Mouse (Mus musculus) brain, embryonic 14.5 days (tissue): ENCODE results near the gene Gm28042. TPM values are rescaled to one million over a fixed set of nuclear protein-coding genes. Genes with fewer than 3 reads are reported as not detected.
A peak's percentile ranks its signal among the peaks of the same experiment; 100 is the strongest.

Experiments used
- DNase-seq: peaks from one replicate; pipeline ENCODE4 v3.0.0-alpha.2; 2011; ENCODE audit warnings: low read depth
- CTCF ChIP-seq: fragments of 200-500 bp; IDR thresholded peaks from 2 replicates; pipeline ENCODE4 v1.5.1; 2012; ENCODE audit warnings: inconsistent platforms, mild to moderate bottlenecking, moderate library complexity, borderline replicate concordance; ENCODE audit not compliant: insufficient read depth, insufficient read length; ENCODE audit errors: extremely low read depth
- POLR2A ChIP-seq: fragments of 200-500 bp; IDR thresholded peaks from 2 replicates; pipeline ENCODE4 v1.6.1; 2012; ENCODE audit warnings: mild to moderate bottlenecking, inconsistent platforms, borderline replicate concordance; ENCODE audit not compliant: poor library complexity, insufficient read depth, insufficient read length, severe bottlenecking; ENCODE audit errors: extremely low read depth
- polyA plus RNA-seq: library from polyadenylated mRNA; depleted of rRNA; stranded (reverse); fragments of >200 nt; gene quantifications from 2 replicates; pipeline ENCODE4 v1.2.3, GENCODE M21; 2012; rRNA removed

Gene Gm28042
- polyA plus RNA-seq, 1 experiment: 24.3 TPM

DNA sequence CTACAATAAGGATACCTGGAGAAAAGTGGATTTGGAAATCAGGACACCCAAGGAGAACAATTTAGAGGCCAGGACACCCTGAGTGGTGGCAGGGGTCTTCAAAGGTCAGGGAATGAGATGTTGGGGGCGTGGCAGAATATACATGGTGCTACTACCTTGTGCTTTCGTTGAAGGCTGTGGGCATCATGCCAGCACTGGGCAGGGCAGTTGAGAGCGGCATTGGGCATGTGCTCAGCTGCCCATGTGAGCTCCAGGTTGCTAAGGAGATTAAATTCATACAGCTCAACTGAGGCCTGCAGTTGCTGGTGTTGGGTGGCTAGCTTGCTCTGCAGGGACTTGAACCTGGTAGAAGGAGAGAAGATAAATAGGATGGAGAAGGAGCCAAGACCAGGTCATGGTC, 38.9 kb downstream of the Gm28042 start:
- TF ChIP-seq POLR2A: no peak
- no peak for TF ChIP-seq CTCF
- no peak for DNase-seq

DNA sequence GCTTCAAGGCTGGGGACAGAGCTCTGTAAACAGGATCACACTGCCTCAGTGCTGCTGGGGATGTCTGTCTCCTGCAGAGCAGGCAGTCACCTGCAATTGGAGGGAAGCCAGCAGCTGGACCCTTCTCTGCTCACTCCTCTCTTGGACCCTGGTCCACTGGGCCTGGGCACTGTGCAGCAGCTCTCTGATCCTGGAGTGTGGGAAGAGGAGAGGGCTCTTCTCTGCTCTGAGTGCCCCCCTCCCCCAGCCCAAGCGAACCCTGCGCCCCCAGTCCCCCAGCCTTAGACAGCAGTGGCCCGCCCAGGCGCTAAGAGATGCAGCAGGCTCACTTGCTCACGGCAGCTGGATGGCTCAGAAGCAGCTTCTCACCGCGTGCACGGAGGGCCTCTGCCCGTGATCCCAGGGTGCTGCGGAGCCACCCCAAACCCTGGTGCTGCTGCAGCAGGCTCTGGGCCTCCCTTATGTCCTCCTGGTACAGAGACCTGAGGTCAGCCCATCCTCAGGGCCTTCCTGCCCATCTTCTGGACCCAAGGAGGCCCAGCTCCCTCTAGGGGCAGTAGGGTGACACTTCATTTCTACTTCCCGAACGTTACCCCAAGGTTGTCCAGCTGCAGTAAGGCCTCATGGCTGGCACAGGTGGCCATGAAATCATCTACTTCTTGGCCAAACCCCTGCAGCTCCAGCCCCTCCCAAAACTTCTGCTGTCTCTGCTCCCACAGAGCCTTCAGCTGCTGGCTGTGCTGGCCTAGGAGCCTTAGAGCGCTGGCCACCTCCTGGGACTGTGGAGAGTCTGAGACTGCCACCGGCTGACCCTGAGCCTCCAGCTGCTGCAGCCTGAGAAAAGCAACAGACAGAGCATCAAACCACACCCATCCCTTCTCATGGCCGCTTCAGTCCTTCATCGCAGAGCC, 41.5 kb downstream of the Gm28042 start:
- DNase-seq: peak; percentile 56
- no peak for TF ChIP-seq POLR2A
- TF ChIP-seq CTCF: peak; percentile 75

DNA sequence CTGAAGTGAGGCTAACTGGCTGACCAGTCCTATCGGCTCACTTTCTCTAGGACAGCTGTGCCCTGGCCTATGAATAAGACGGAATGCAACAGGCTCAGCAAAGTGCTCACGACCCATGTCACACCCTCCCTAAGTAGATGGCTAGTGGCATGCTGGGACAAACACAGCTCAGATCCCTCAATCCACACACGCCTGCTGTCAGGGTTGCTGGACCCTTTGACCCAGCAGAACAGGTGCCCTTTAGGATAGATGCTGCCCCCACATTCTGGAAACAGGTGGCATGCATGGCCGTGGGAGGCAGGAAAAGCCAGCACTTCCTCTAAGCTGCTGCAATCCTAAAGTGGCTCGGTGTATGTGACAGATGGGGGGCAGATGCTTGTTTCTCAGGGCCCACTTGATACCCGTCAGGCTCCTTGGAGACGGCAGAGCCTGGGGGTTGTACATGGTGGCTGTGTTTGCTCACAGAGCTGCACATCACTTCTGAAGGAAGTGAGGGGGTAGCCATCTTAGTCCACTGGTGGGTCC, 42.2 kb downstream of the Gm28042 start:
- TF ChIP-seq POLR2A (no peak), CTCF (no peak)
- peak; percentile 25 for DNase-seq

DNA sequence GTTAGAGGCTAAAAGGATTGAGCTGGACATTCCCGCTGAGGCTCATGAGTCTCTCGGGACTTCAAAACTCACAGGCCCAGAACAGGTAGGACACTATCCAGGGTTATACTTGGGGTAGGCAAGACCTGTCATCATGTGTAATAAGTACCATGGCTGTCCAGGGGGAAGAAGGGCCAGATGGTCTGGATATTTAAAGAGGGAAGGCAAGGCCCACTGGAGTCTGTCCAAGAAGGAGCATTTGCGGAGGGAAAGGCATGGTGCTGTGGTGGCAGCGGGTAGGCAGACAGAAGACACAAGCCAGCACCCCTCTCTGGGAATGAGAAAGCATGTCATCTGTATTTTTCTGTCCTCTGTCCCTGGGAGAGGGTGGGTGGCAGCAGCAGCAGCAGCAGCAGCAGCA, 46.8 kb downstream of the Gm28042 start:
- TF ChIP-seq CTCF: no peak
- no peak for TF ChIP-seq POLR2A
- DNase-seq: no peak

DNA sequence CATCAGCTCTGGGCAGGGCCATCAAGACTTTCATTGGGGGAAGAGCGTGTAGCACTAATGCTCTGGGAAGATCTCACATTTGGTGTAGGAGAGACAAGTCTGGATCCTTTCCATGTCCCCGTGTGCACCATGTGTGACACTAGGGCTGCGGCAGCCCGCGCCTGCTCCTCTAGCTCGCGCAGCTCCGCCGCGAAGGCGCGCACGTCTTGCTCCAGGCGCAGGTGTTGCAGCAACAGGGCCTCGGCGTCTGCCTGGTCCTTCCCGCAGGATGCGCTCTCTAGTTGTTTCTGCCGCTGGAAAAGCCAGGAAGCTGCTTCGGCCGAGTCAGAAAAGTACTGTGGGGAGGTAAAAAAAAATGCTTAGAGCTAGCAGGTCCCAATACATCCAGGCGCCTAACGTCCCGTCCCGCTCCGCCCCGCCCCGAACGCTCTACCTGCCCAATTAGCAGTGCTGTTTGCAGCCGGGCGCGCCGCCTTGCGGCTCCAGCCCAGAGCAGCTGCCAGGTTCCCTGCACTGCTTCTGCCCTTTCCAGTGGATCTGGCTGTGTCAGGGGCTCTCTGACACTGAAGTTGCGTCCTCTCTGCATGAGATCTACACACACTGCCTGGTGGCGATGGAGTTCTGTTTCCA, 48.9 kb downstream of the Gm28042 start:
- TF ChIP-seq CTCF (peak; percentile 55), POLR2A (no peak)
- DNase-seq: peak; percentile 65

DNA sequence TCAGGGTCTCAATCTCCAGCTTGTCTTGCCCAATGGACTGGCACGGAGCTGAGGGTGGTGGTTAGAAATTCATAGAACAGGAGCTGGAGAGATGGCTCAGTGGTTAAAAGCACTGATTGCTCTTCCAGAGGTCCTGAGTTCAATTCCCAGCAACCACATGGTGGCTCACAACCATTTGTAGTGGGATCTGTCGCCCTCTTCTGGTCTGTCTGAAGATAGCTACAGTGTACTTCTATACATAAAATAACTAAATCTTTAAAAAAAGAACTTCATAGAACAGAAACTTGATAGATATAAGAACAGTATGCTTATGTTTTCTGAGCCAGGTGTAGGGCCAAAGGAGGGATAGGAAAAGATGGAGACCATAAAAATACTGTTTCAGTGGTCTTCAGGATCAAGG, 55.1 kb downstream of the Gm28042 start:
- DNase-seq: no peak
- TF ChIP-seq CTCF (no peak), POLR2A (no peak)

DNA sequence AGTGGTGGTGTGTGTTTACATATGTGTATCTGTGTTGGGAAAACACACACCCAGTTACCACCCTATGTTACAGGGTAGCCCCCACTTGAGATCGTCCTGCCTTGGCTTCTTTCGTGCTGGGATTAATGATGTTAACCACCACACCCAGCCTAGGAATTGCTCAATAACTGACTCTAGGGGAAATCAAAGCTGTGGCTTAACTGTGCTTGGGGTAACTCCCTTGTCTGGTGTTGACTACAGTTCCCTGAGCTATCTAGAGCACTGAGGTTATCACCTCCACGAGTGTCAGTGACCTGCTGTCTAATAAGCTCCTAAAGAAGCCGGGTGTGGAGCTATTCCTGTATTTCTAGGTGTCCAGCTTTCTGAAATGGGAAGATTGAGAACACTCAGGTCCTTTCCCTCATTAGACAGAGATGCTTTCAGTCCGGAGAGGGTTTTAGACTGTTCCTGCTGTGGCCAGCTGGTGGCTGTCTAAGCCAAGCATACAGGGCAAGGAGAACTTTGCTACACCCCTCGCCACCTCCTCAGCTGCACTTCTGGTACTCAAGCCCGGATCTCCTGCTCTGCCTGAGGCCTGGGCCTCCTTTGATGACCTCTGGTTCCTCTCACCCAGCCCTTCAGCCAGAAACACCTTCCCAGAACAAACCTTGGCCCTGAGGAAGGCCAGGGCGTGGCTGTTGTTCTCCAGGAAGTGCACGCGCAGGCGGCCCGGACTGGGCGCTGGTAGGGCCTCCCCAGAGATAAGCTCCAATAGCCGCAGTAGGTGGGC, 57.5 kb downstream of the Gm28042 start:
- DNase-seq: no peak
- TF ChIP-seq CTCF (peak; percentile 39; the same call in 1 of the 2 replicates), POLR2A (no peak)

DNA sequence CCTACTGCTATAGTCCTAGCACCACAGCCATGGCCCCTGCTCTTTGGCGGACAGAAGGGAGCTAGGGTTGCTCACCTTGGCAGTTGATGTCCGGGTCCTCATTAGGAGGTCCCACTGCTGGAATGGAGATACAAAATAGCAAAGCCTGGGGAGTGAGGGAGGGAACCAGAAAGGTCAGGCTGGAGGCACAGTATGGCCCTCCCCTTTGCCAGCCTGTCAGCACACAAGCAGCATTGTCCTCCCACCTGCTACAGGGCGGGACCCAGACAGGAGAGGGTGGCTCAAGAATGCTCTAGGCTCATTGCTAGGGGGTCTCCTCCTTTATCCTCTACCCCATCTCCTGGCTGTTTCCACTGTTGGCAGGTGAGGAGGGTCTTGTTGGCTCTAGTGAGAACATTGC, 58.7 kb downstream of the Gm28042 start:
- DNase-seq: no peak
- TF ChIP-seq POLR2A (no peak), CTCF (no peak)

DNA sequence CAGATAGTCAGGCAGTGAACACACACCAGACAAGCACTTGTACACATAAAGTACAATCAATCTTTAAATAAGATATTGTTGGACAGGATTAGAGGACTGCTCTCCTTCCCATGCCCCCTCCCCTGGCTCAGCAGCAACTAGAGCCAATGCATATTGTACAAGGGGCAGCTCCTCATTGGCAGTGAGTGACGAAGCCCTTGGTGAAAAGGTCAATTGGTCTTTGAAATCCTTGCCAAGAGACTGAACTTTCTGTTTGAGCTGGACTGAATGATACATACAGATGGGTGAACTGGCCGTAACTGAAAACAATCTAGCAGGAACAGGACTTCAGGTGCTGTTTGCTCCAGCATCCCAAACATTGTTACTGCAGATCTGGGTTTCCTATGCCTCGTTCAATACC, 60.1 kb downstream of the Gm28042 start:
- TF ChIP-seq POLR2A (no peak), CTCF (no peak)
- DNase-seq: no peak

DNA sequence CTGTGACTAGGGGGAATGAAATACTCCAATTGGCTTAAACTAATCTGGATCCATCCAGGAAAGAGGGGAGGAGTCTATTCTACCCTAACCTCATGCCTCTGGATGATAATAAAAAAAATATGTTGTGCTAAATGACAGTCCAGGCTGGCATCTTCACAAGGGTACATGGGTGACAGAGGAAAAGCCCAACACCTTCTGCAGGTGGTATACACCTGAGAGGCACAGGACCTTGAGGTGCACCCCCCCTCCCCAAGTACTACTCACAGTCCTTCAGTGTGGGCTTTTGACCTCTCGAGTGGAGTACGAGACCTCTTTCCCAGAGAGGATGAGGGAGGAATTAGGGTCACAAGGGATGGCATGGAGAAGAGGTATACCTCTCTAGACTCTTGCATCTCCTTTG, 60.6 kb downstream of the Gm28042 start:
- DNase-seq: no peak
- TF ChIP-seq CTCF (no peak), POLR2A (no peak)

DNA sequence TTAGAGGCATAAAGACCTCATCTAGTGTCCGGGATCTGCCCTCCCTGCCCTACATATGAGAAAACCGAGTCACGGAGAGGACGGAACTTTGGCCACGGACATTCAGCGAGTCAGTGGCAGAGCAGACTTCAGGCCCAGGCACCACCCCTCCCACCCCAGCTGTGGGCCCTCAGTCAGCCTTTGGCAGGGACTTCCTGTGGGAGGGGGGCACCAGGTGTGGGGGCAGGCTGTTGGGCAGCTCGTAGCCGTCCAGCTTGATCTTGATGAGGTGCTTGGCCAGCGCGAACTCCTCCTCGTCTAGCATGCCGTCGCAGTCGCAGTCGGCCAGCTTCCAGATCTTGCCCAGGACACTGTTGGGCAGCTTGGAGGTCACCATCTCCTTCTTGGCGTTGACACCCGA, 63.7 kb downstream of the Gm28042 start:
- TF ChIP-seq POLR2A (no peak), CTCF (no peak)

More for the DNA sequence above, 63.7 kb downstream of the Gm28042 start:
- no peak for DNase-seq

Other genes with a start within 250 kb of the Gm28042 start
- gene Rpap1, start 240.0 kb upstream of the Gm28042 start, polyA plus RNA-seq: 24.7 and 25.8 TPM in 2 replicates
- 33.0 and 40.9 TPM in 2 replicates for gene Tyro3, start 229.8 kb upstream of the Gm28042 start, polyA plus RNA-seq
- gene Mga, start 130.3 kb upstream of the Gm28042 start, polyA plus RNA-seq: 22.7 and 31.0 TPM in 2 replicates
- gene Mapkbp1, start 54.8 kb upstream of the Gm28042 start, polyA plus RNA-seq: 30.4 and 42.5 TPM in 2 replicates
- gene Jmjd7, start within 50 bp of the Gm28042 start, polyA plus RNA-seq: 16.6 and 23.5 TPM in 2 replicates
- 26.3 and 28.7 TPM in 2 replicates for gene Pla2g4b, start 5.9 kb downstream of the Gm28042 start, polyA plus RNA-seq
- 5.1 and 6.4 TPM in 2 replicates for gene Ehd4, start 127.1 kb downstream of the Gm28042 start, polyA plus RNA-seq
- 4.1 and 4.5 TPM in 2 replicates for gene Pla2g4e, start 217.8 kb downstream of the Gm28042 start, polyA plus RNA-seq